Comparison of ENCODE assay signal across 16 mouse cellular contexts in genomic region chr7:114182708-114183107, GRCm38 (mm10).
"Had no signal": no experiment of that assay in that cellular context is flagged by ENCODE, and none has a peak within 500 bp of the region (broad histone marks: within the 10 kb centered on the region; RNA-seq: fewer than 3 reads in every experiment).

No protein-coding gene starts in this region.

- ATAC-seq: inflammation-experienced regulatory T-cells, adult 6 months; intestine, postnatal 0 days; midbrain, embryonic 13.5 days had no signal

- H3K27me3 ChIP-seq: liver, embryonic 15.5 days; lung, embryonic 15.5 days; midbrain, embryonic 13.5 days; neural tube, embryonic 12.5 days; stomach, embryonic 15.5 days had no signal

- H3K36me3 ChIP-seq: limb, embryonic 10.5 days; liver, embryonic 15.5 days; lung, embryonic 15.5 days; midbrain, embryonic 13.5 days; neural tube, embryonic 12.5 days; stomach, embryonic 15.5 days had no signal

- H3K9me3 ChIP-seq: limb, embryonic 10.5 days; liver, embryonic 15.5 days; lung, embryonic 15.5 days; midbrain, embryonic 13.5 days; neural tube, embryonic 12.5 days; stomach, embryonic 15.5 days had no signal

- H3K4me2 ChIP-seq: liver, embryonic 11.5 days; liver, embryonic 15.5 days; lung, embryonic 15.5 days; midbrain, embryonic 13.5 days; neural tube, embryonic 12.5 days; stomach, embryonic 15.5 days had no signal

- H3K9ac ChIP-seq: liver, embryonic 15.5 days; lung, embryonic 15.5 days; midbrain, embryonic 13.5 days; neural tube, embryonic 12.5 days; stomach, embryonic 15.5 days had no signal

- H3K4me3 ChIP-seq: limb, embryonic 10.5 days; liver, embryonic 15.5 days; lung, embryonic 15.5 days; megakaryocyte, embryonic 14.5 days; midbrain, embryonic 13.5 days; neural tube, embryonic 12.5 days; stomach, embryonic 15.5 days had no signal

- H3K4me1 ChIP-seq: limb, embryonic 10.5 days had no signal

- H3K27ac ChIP-seq: limb, embryonic 10.5 days; liver, embryonic 15.5 days; lung, embryonic 15.5 days; midbrain, embryonic 13.5 days; neural tube, embryonic 12.5 days; stomach, embryonic 15.5 days had no signal

- DNase-seq: kidney, adult 8-10 months; kidney, postnatal 36 days; retina, postnatal 1 day; right cerebral cortex, postnatal 14 days; thymus, adult 2 months; thymus, postnatal 25 days had no signal
